Mouse (Mus musculus) mesoderm, embryonic 11.5 days (tissue): ENCODE measurements at regions not wholly inside any gene's neighbourhood (a gene's known extent, or its start where the extent isn't known, plus 50 kb on each side); places are given as distances from the start of the nearest gene placed in this dataset.

Experiments
- DNase-seq: peaks from one replicate; pipeline ENCODE4 v3.0.0-alpha.2; 2012; ENCODE audit warnings: low read depth, low spot score

GRCm38 (mm10) chr1:136781561-136782025 is 156.9 kb downstream of the Zfp281 start:
- DNase-seq = peak; percentile 51

GRCm38 (mm10) chr1:136782261-136782660 is 157.6 kb downstream of the Zfp281 start:
- peak; percentile 74 for DNase-seq

GRCm38 (mm10) chr1:136784178-136784577 is 159.5 kb downstream of the Zfp281 start:
- DNase-seq = peak; percentile 12

GRCm38 (mm10) chr1:136788979-136789513 is 164.3 kb downstream of the Zfp281 start:
- no peak for DNase-seq

GRCm38 (mm10) chr1:136791641-136792040 is 166.9 kb downstream of the Zfp281 start:
- DNase-seq = no peak
